Mouse (Mus musculus): ENCODE results near the gene Olfr654.

Olfr654 gene

DNA sequence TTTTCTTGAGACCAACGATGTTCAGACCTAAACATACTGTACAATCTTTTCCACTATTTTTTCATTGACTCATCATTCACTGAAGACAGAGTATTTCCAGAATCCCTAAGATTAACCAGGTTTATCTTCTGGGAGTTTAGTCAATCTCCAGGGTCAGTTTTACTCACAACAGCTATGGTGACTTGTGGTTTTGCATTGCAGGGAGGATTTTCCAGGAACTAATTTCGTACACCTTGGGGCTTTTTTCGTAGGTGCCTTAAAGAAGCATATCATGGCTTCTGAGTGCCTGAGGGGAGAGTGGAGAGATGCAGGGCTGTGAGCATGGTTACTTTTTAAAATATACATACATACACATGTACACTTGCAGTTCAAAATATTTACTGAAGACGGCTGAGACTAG is at the start of gene Olfr654:
Olfr654 (plus strand) TSS at position 301 of the 400 bp plus-strand sequence.
- no peak for DNase-seq (ENCODE audit: low spot score)

GRCm38 (mm10) chr7:104549833-104550232 is 37.0 kb upstream of the Olfr654 start, which contains the start of gene Olfr651:
TSS of gene Olfr651 (plus strand) at chr7:104550133.
- no peak for DNase-seq (ENCODE audit: low spot score)

DNA sequence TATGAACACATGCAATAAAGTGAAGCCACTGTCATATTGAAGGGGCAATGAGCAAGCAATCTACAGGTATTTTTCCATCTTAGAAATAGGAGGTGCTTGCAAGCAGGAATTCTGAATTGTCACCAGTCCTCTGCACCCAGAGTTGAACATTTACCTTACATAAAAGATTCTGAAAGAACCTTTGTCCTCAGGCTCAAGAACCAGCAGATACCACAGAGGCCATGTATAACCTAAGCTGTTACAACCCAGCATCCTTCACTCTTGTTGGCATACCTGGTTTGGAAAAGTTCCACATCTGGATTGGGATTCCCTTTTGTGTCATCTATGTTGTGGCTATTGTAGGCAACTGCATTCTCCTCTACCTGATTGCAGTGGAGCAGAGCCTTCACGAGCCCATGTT is 34.1 kb upstream of the Olfr654 start:
- no peak for DNase-seq (ENCODE audit: low spot score)

GRCm38 (mm10) chr7:104560601-104561000 is 26.2 kb upstream of the Olfr654 start, which contains the start of gene Olfr652:
TSS of gene Olfr652 (plus strand) at chr7:104560901.
- DNase-seq (ENCODE audit: low spot score) = no peak

GRCm38 (mm10) chr7:104577014-104577413 is 9.8 kb upstream of the Olfr654 start, which contains the start of gene Olfr653:
TSS of gene Olfr653 (plus strand) at chr7:104577314.
- no peak for DNase-seq (ENCODE audit: low spot score)

DNA sequence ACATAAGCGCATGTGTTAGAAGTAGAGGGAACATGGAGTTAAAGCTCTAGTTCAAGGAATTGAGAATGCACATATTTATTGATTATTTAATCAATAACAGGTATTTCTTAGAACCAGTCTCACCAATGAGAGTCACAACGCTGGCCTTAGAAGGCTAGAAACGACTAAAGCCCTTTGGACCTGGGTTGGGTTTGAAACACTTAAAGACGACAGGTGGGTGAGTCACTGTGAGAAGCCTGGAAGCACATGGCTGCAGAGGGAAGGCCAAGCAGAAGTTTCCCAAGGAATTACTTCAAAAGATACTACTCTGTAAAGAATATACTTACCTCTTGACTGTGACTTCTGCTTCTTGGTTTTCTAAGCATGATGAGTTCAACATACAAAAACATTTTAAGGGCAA is 6.0 kb upstream of the Olfr654 start:
- no peak for DNase-seq (ENCODE audit: low spot score)

GRCm38 (mm10) chr7:104581429-104581828 is 5.4 kb upstream of the Olfr654 start:
- DNase-seq (ENCODE audit: low spot score) = no peak

- DNase-seq (ENCODE audit: low spot score) = no peak
These were observed 1.4 kb downstream of the Olfr654 start for GRCm38 (mm10) chr7:104588274-104588673.

DNA sequence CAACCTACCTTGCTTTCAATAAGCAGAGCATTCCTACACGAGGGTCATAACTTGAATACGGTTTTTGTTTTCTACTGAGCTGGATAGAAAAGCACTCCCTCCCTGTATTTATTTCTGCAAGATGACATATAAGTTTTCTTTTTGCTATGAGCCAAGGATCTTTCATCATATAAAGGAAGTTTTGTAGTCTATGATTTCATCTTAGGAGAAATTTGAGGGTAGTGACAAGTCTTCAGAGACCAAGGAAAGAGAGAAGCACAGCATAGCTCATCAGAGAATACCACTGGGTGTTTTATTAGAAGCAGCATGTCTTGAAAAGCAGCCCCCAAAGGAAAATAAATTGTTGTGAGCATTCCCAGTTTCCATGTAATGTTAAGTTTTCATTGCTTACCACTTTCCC is 14.9 kb downstream of the Olfr654 start, which contains the start of gene Olfr655:
Olfr655 (minus strand) TSS at position 101 of the 400 bp plus-strand sequence.
- no peak for DNase-seq (ENCODE audit: low spot score)

DNA sequence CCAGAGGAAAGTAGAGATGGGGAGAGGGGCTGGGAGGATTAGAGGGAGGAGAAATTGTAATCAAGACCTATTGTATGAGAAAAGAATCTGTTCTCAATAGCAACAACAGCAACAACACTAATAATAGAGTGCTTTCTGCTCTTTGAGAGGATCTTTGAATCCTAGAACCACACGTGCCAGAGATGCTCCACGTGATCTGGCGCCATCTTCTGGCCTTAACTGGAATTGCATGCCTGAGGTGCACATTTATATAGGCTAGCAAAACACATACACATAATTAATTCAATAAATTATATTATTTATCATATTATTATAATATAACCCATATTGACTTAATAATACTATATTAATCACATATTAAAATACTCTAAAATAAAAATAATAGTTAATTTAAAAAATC is 16.3 kb downstream of the Olfr654 start:
- DNase-seq (ENCODE audit: low spot score) = peak; percentile 63

GRCm38 (mm10) chr7:104604727-104605126 is 17.9 kb downstream of the Olfr654 start:
- no peak for DNase-seq (ENCODE audit: low spot score)

- DNase-seq (ENCODE audit: low spot score) = no peak
These were observed 26.8 kb downstream of the Olfr654 start, which contains the start of gene Olfr656 for GRCm38 (mm10) chr7:104613655-104614054. TSS of gene Olfr656 (plus strand) at chr7:104613955.

GRCm38 (mm10) chr7:104624494-104624893 is 37.7 kb downstream of the Olfr654 start, which contains the start of gene Olfr657:
TSS of gene Olfr657 (plus strand) at chr7:104624794.
- DNase-seq (ENCODE audit: low spot score) = no peak
